Mouse (Mus musculus): ENCODE measurements at regions not wholly inside any gene's neighbourhood (a gene's known extent, or its start where the extent isn't known, plus 50 kb on each side); places are given as distances from the start of the nearest gene placed in this dataset.

DNA sequence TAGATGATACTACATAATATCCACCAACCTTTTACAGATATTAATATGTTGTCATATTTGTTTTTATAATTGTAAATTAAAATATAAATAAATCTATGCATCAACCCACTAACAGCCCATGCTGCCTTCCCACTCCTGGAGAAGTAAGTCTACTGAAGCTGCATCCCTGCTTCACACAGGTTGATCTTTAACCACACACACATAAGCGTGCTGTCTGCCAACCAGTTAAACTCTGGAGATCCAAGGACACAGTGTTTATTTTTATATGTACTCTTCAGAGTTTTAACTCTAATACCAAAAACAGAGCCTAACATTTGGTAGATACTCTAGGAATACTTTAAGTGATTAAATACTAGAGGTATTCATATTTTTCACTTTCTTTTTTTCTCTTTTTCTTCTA is 133.9 kb upstream of the Ahr start:
- no peak overlapping the region for H3K4me3 ChIP-seq (ENCODE audit: low read length)
- no peak for ATAC-seq (ENCODE audit: low read depth)
- H3K27me3 ChIP-seq (ENCODE audit: control insufficient read depth, insufficient read depth, low read depth, low read length) = no peaks in the 10 kb centered on the region
- no peak overlapping the region for H3K4me2 ChIP-seq (ENCODE audit: low read depth, low read length)
- 45% methylated on average over 1 of the region's 1 CpGs for WGBS
- H3K4me1 ChIP-seq (replicated peaks; ENCODE audit: control insufficient read depth, insufficient read depth, low read length) = no peaks in the 10 kb centered on the region
- H3K9me3 ChIP-seq (ENCODE audit: control insufficient read depth, low read length) = no peaks in the 10 kb centered on the region
- H3K9ac ChIP-seq (ENCODE audit: low read length) = no peak overlapping the region
- H3K36me3 ChIP-seq (ENCODE audit: control insufficient read depth, insufficient read depth, low read length) = no peaks in the 10 kb centered on the region
- no peak overlapping the region for H3K27ac ChIP-seq (ENCODE audit: low read length)

DNA sequence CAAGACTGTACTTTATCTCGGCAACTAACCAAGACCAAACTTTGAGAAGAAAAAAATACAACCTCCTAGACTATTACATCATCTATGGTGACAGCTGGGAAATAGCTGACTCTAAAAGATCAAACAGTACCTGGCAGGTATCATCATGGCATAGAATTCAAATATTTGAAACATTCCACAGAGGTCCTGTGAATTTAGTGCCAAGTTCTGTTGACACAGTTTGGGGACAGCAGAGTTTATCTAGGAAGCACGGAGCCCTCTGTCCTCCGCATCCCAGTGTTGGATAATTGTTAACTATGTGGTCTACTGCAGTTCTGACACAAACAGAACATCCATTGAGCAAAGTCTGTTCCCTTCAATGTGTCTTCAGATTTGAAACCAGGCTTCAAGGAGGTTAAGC is 132.9 kb upstream of the Ahr start:
- H3K36me3 ChIP-seq (ENCODE audit: control insufficient read depth, insufficient read depth, low read length) = no peaks in the 10 kb centered on the region
- H3K9ac ChIP-seq (ENCODE audit: low read length) = no peak overlapping the region
- no peaks in the 10 kb centered on the region for H3K9me3 ChIP-seq (ENCODE audit: control insufficient read depth, low read length)
- no peaks in the 10 kb centered on the region for H3K4me1 ChIP-seq (replicated peaks; ENCODE audit: control insufficient read depth, insufficient read depth, low read length)
- H3K27me3 ChIP-seq (ENCODE audit: control insufficient read depth, insufficient read depth, low read depth, low read length) = no peaks in the 10 kb centered on the region
- no peak overlapping the region for H3K4me2 ChIP-seq (ENCODE audit: low read depth, low read length)
- H3K4me3 ChIP-seq (ENCODE audit: low read length) = no peak overlapping the region
- no peak for ATAC-seq (ENCODE audit: low read depth)
- whole genome bisulfite sequencing = 54% methylated on average over 3 of the region's 3 CpGs
- no peak overlapping the region for H3K27ac ChIP-seq (ENCODE audit: low read length)

DNA sequence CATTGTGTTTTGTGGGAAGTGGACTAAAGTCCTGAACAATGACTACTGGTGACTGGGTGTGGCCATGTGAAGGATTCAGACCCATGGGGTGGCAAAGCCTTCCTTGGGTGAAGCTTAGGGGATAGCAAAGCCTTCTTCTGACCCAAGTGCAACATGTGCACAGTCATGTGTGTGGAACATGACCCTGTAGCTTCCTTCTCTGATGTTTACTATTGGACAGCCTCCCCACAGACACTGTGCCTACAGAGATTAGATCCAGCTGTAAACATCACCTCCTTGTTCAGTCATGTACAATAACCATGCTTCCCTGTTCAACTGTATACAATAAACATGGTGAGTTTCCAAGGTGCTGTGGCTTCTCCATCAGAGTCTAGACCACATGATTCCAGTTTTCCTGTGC is 132.4 kb upstream of the Ahr start:
- H3K9ac ChIP-seq (ENCODE audit: low read length) = no peak overlapping the region

DNA sequence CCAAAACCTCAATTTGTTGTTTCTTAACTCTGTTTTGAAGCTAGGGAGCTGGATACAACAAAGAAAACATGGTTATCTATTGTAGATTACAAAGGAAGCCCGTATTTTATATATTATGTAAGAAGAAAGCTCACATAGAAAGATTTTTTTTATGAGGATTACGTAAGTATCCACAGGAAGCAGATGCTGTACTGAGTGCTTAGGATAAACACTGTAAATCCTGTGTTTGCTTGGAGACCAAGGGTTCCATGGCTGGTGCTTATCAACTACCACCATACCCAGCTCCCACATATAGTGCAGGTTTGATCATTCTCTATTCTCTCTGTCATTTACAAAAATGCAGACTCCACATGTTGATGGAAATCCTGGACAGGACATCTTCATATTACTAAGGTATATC is 131.2 kb upstream of the Ahr start:
- Histone ChIP-seq H3K36me3 (ENCODE audit: control insufficient read depth, insufficient read depth, low read length) (no peaks in the 10 kb centered on the region), H3K9me3 (ENCODE audit: control insufficient read depth, low read length) (no peaks in the 10 kb centered on the region), H3K4me2 (ENCODE audit: low read depth, low read length) (no peak overlapping the region), H3K9ac (ENCODE audit: low read length) (no peak overlapping the region), H3K27ac (ENCODE audit: low read length) (no peak overlapping the region), H3K4me3 (ENCODE audit: low read length) (no peak overlapping the region), H3K27me3 (ENCODE audit: control insufficient read depth, insufficient read depth, low read depth, low read length) (no peaks in the 10 kb centered on the region), H3K4me1 (replicated peaks; ENCODE audit: control insufficient read depth, insufficient read depth, low read length) (no peaks in the 10 kb centered on the region)
- no peak for ATAC-seq (ENCODE audit: low read depth)
- 59% methylated on average over 2 of the region's 2 CpGs for WGBS

More for the DNA sequence above, 132.4 kb upstream of the Ahr start:
- no peak for ATAC-seq (ENCODE audit: low read depth)
- Histone ChIP-seq H3K27me3 (ENCODE audit: control insufficient read depth, insufficient read depth, low read depth, low read length) (no peaks in the 10 kb centered on the region), H3K4me3 (ENCODE audit: low read length) (no peak overlapping the region), H3K4me2 (ENCODE audit: low read depth, low read length) (no peak overlapping the region), H3K4me1 (replicated peaks; ENCODE audit: control insufficient read depth, insufficient read depth, low read length) (no peaks in the 10 kb centered on the region), H3K9me3 (ENCODE audit: control insufficient read depth, low read length) (no peaks in the 10 kb centered on the region), H3K36me3 (ENCODE audit: control insufficient read depth, insufficient read depth, low read length) (no peaks in the 10 kb centered on the region), H3K27ac (ENCODE audit: low read length) (no peak overlapping the region)

DNA sequence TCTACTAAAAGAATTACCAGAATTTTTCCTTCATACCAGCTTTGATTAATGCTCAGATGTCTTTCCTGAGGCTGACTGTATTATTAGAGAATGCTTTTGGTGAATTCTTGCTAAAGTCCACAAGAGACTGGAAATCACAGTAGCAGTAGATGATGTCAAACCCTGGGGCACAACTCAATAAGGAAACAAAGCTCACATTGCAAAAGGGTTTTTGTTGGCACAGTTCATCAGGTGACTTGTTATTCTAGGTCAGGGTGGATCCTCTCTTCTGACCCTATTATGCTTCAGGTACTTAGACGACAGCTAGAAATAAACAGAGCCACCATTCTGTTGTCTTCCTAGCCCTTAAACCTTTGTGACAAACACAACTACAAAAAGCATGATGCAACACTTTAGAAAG is 128.2 kb upstream of the Ahr start:
- Histone ChIP-seq H3K27me3 (ENCODE audit: control insufficient read depth, insufficient read depth, low read depth, low read length) (no peaks in the 10 kb centered on the region), H3K9ac (ENCODE audit: low read length) (no peak overlapping the region), H3K9me3 (ENCODE audit: control insufficient read depth, low read length) (no peaks in the 10 kb centered on the region), H3K27ac (ENCODE audit: low read length) (no peak overlapping the region), H3K36me3 (ENCODE audit: control insufficient read depth, insufficient read depth, low read length) (no peaks in the 10 kb centered on the region), H3K4me1 (replicated peaks; ENCODE audit: control insufficient read depth, insufficient read depth, low read length) (no peaks in the 10 kb centered on the region), H3K4me3 (ENCODE audit: low read length) (no peak overlapping the region), H3K4me2 (ENCODE audit: low read depth, low read length) (no peak overlapping the region)
- ATAC-seq (ENCODE audit: low read depth) = no peak
- 71% methylated on average over 1 of the region's 1 CpGs for WGBS

DNA sequence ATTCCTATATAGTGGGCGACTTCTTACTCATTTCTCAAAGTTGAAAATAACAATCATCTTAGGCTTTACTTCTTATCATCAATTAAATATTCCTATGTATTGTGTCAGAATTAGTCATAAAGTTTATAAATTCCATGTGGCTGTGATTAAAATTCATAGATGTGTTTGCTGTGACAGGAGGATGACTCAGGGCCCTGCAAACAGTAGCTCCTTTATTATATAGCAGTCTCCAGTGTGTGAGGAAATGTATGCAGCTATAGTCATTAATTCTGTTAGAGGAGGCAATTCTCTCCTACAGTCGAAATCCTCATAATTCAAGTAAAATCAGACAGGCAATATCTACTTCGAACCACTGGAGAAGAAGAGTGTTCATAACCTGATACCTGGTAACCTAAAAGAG is 121.7 kb upstream of the Ahr start:
- H3K36me3 ChIP-seq (ENCODE audit: control insufficient read depth, insufficient read depth, low read length) = no peaks in the 10 kb centered on the region
- ATAC-seq (ENCODE audit: low read depth) = no peak
- 73% methylated on average over 3 of the region's 3 CpGs for WGBS
- H3K9me3 ChIP-seq (ENCODE audit: control insufficient read depth, low read length) = no peaks in the 10 kb centered on the region
- H3K4me3 ChIP-seq (ENCODE audit: low read length) = no peak overlapping the region
- H3K4me2 ChIP-seq (ENCODE audit: low read depth, low read length) = no peak overlapping the region
- H3K9ac ChIP-seq (ENCODE audit: low read length) = no peak overlapping the region
- no peaks in the 10 kb centered on the region for H3K4me1 ChIP-seq (replicated peaks; ENCODE audit: control insufficient read depth, insufficient read depth, low read length)
- H3K27me3 ChIP-seq (ENCODE audit: control insufficient read depth, insufficient read depth, low read depth, low read length) = no peaks in the 10 kb centered on the region
- H3K27ac ChIP-seq (ENCODE audit: low read length) = no peak overlapping the region

DNA sequence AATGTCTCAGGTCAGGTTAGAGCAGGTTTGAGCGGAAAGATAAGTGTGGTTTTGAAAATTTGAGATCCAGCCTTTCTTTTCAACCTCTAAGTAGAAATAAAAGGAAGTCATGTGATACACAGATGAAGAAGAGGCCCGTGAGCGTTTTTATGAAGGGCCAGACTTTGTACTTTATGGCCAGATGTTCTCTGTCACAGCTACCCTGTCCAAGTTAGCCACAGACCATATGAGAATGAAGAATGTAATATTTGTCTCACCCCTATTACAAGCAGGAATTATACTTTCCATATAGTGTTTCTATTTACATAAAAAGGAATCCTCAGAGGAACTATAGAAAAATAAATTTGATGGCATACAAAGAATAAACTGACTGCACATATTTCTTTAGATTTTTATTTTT is 114.9 kb upstream of the Ahr start:
- no peaks in the 10 kb centered on the region for H3K27me3 ChIP-seq (ENCODE audit: control insufficient read depth, insufficient read depth, low read depth, low read length)
- no peak overlapping the region for H3K4me3 ChIP-seq (ENCODE audit: low read length)
- H3K36me3 ChIP-seq (ENCODE audit: control insufficient read depth, insufficient read depth, low read length) = no peaks in the 10 kb centered on the region
- 53% methylated on average over 3 of the region's 3 CpGs for WGBS
- no peaks in the 10 kb centered on the region for H3K4me1 ChIP-seq (replicated peaks; ENCODE audit: control insufficient read depth, insufficient read depth, low read length)
- ATAC-seq (ENCODE audit: low read depth) = peak; percentile 57
- no peak overlapping the region for H3K27ac ChIP-seq (ENCODE audit: low read length)
- no peak overlapping the region for H3K9ac ChIP-seq (ENCODE audit: low read length)
- no peaks in the 10 kb centered on the region for H3K9me3 ChIP-seq (ENCODE audit: control insufficient read depth, low read length)
- no peak overlapping the region for H3K4me2 ChIP-seq (ENCODE audit: low read depth, low read length)

DNA sequence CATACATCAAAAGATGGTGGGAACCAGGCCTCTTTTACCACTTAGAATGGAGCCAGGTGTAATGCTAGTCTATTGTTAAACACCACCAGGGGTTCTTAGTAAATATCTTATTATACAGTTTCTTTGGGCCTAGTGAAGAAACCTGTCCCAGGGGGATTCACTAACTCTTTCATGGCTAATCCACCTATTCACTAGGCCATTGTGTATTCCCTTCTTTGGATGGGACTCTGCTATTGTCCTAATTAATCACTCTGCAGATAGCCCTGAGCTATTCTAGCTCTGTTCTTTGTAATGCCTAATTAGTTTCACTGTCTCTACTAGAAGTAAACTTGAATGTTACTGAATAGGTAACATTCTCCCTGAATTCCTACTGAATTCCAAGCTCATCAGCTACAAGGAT is 107.6 kb upstream of the Ahr start:
- ATAC-seq (ENCODE audit: low read depth) = no peak

DNA sequence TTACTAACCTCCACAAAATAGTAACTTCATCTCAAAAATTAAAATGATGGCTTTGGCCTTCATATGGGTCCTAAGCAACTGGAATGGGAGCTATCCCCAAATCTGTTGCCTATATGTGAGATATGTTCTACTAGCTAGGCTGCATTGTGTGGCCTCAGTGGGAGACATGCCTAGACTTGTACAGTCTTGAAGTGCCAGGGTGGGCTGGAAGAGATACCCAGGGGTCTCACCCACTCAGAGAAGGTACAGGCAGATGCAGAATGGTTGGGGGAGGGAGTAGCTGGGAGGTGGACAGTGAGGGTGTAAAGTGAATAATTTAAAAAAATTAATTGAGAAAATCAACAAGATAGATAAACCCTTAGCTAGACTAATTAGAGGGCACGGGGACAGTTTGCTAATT is 106.9 kb upstream of the Ahr start:
- Histone ChIP-seq H3K36me3 (ENCODE audit: control insufficient read depth, insufficient read depth, low read length) (no peaks in the 10 kb centered on the region), H3K9me3 (ENCODE audit: control insufficient read depth, low read length) (no peaks in the 10 kb centered on the region), H3K4me3 (ENCODE audit: low read length) (no peak overlapping the region), H3K4me2 (ENCODE audit: low read depth, low read length) (no peak overlapping the region), H3K27me3 (ENCODE audit: control insufficient read depth, insufficient read depth, low read depth, low read length) (no peaks in the 10 kb centered on the region), H3K27ac (ENCODE audit: low read length) (no peak overlapping the region), H3K4me1 (replicated peaks; ENCODE audit: control insufficient read depth, insufficient read depth, low read length) (no peaks in the 10 kb centered on the region), H3K9ac (ENCODE audit: low read length) (no peak overlapping the region)
- no peak for ATAC-seq (ENCODE audit: low read depth)
- WGBS = 81% methylated on average over 1 of the region's 1 CpGs

More for the DNA sequence above, 107.6 kb upstream of the Ahr start:
- no peaks in the 10 kb centered on the region for H3K36me3 ChIP-seq (ENCODE audit: control insufficient read depth, insufficient read depth, low read length)
- H3K9ac ChIP-seq (ENCODE audit: low read length) = no peak overlapping the region
- H3K4me1 ChIP-seq (replicated peaks; ENCODE audit: control insufficient read depth, insufficient read depth, low read length) = no peaks in the 10 kb centered on the region
- H3K9me3 ChIP-seq (ENCODE audit: control insufficient read depth, low read length) = no peaks in the 10 kb centered on the region
- H3K4me3 ChIP-seq (ENCODE audit: low read length) = no peak overlapping the region
- no peak overlapping the region for H3K4me2 ChIP-seq (ENCODE audit: low read depth, low read length)
- H3K27ac ChIP-seq (ENCODE audit: low read length) = no peak overlapping the region
- H3K27me3 ChIP-seq (ENCODE audit: control insufficient read depth, insufficient read depth, low read depth, low read length) = no peaks in the 10 kb centered on the region

DNA sequence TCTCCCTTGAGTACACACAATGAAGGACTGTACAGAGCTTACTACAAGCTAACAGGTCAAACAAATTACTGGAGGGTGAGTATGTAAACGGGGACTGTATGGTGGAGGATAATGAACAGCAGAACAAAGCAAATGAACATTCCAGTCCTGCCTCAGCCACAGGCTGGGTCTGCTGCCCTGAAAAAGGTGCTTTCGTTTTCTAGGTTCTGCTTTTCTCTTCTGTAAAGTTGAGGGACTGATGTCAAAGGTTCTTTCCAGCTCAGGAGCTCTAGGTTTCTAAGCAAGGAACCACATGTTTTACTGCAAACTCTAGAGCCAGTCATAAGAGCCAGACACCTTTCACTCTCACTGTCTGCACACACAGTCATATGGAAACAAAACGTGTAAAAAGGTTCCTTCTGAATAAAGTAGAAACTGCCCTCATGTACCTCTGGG is 106.1 kb upstream of the Ahr start:
- no peaks in the 10 kb centered on the region for H3K4me1 ChIP-seq (replicated peaks; ENCODE audit: control insufficient read depth, insufficient read depth, low read length)

More for the DNA sequence above, 106.1 kb upstream of the Ahr start:
- Histone ChIP-seq H3K27ac (ENCODE audit: low read length) (no peak overlapping the region), H3K4me3 (ENCODE audit: low read length) (no peak overlapping the region), H3K27me3 (ENCODE audit: control insufficient read depth, insufficient read depth, low read depth, low read length) (no peaks in the 10 kb centered on the region), H3K9ac (ENCODE audit: low read length) (no peak overlapping the region), H3K36me3 (ENCODE audit: control insufficient read depth, insufficient read depth, low read length) (no peaks in the 10 kb centered on the region), H3K4me2 (ENCODE audit: low read depth, low read length) (no peak overlapping the region), H3K9me3 (ENCODE audit: control insufficient read depth, low read length) (no peaks in the 10 kb centered on the region)
- ATAC-seq (ENCODE audit: low read depth) = no peak
- 53% methylated on average over 3 of the region's 3 CpGs for WGBS
